Mouse (Mus musculus) c-Kit-negative CD71-positive TER-119-positive erythroid progenitor cells, embryonic 14.5 days (primary cell): ENCODE measurements around the gene Pex3.

Source experiments
- DNase-seq: peaks from one replicate; pipeline ENCODE4 v3.0.0-alpha.2; 2013; ENCODE audit warnings: low read depth, low spot score

The Pex3 gene

DNA sequence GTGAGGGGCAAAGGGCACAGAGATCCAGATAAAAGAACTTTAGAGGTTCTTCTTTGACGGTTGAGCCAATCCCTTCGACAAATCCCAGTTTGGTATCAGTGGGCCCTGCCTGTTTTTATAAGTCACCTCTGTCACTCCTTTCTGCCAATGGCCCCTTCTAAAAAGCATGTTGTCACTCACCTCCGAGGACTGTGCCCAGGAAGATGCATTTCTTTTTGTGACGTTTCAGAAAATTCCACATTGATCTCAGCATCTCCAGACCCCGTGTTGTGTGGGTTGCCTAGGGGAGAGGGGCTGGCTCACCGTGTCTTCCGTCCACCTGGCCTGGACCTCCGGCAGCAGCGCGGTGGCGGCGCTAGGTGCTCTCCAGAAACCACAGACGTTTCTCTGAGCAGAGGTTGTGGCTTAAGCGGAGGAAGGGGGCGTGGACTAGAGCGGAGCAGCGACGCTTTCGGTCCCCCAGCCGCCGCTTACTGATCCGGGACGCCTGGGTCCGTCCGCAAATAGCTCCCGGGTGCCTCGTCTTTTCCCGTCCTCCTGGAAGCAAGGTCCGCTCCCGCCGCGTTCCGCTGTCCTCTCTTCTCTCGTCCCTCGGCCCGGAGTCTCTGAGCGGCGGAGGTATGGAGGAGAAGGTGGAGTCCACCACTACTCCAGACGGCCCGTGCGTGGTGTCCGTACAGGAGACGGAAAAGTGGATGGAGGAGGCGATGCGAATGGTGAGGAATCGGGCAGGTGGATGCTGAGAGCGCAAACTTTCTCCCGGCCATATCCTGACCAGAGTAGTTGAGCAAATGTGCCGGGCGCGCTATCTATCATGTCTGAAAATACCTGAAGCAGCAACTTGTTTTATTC is at the start of gene Pex3, which contains the start of gene Adat2:
TSS of gene Pex3 (minus strand) at position 497 of the 852 bp plus-strand sequence.
TSS of gene Adat2 (plus strand) at position 249 of the 852 bp plus-strand sequence.
- DNase-seq, result peak; percentile 81

DNA sequence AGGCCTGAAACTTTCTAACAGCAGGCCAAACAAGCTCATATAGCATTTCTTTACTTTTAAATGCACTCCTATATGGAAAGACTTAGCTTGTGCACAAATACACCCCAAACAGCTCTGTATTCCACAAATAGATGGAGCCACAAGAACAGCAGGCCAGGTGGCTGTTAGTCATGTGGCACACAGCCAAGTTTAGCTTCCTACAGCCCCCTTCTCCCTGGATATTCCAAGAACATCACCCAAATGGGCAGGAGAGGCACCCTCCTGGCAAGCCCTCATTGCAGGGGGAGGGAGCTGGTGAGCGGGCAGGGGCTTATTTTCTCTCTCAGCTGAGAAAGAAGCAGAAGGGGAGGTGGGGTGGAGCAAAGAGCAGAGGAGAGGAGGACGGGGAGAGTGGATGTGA is 48.0 kb upstream of the Pex3 start:
- no peak for DNase-seq

DNA sequence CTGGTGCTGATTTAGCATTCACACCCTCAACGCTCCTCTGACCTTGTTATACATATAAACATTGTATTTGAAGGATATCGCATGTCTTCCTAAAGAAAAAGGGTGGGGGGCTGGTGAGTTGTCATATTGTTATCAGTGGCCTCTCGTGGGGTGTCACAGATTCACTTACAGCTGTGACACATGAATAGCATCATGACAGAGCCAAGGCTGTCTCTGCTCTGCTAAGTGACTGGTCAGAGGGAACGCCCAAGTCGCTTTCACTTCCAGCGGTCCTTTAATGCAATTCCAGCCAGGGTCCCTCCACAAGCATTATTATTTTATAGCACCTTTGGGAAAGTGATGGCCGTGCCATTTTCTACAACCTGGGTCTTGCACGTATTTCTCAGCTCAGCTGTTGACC is 44.5 kb upstream of the Pex3 start:
- no peak for DNase-seq

DNA sequence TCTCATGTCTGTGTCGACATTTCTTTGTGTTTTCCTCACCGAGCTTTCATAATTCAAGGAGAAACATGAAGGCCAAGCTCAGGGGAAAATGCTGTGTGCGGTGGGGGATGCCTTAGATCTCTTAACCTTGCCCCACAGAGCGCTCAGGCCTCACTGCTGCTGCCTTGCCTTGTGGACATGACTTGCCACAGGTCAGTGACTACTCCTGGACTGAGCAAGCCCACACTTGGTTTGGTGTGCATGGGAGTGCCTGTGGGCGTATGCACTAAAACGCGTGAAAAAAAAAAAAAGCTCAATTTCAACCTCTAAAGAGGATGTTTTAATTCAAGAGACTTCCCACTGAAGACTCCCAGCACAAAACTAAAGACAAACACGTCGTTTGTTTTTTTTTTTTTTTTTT is 43.9 kb upstream of the Pex3 start:
- no peak for DNase-seq

DNA sequence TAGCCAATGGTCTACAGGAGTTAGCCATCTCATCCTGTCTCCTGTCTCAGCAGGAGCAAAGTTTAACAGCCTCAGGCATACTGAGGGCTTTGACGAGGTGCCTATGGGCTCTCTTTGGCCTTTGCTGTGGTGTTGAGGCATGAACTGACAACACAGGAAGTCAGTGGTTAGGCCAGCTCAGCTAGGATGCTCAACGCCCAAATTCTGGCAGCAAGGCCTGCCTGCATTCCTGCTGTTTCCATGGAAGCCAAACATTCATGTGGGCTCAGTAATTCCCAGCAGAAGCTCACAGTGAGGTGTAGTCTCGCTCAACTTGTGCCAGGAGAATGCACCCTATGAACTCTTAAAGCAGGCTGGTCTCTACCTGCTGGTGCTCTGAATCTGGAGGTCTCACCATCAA is 43.1 kb upstream of the Pex3 start:
- no peak for DNase-seq

DNA sequence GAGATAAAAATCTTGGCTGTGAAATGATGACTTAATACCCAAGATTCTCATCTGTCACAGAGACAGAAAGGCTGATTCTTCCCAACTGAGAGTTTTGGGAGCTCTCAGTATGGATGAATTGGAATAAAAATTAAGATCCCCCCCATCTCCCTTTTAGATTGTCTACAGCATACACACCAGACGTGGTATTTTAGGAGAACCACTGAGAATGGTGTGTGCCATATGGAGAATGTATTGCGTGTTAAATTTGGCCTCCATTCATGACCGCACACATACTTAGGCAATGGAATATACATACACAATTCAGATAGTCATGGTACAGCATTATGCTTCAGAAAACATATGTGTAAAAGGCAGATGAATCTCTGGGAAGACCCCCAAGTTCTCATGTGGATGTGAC is 40.6 kb upstream of the Pex3 start:
- no peak for DNase-seq

DNA sequence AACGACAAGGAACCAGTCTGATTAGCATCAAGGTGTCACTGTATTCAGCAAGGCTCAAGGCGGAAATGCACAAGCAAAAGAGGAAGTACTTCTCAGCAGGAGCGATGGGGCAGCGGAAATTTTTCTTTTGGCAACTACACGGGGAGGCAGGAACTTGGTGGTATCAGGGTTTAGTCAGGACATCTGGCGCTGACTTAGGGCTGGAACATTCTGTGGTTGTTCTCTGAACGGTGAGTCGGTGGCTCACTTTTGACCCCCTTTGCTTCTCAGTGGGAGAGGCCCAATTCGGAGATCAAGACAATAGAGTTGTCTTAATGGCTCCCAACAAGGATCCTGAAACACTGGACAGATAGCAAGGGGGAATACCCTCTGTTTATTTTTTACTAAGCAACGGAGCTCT is 39.3 kb upstream of the Pex3 start:
- no peak for DNase-seq

DNA sequence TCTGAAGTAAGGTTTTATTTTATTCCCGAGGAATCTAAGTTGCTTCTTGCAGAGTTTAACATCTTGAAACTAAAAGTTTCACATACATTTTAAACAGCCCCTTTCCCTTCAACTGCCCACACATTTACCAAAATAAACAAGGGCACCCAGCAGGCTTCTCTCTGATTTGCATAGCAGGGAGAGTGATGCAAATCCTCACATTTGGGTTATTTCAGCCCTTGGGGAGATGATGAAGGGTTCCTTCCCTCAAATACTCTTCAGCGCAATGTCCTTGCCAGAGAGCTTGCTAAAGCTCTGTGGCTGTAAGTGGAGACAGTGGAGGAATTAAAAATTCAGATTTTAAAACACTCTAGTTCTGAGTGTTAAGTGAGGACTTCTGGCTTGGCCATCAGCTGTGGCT is 35.0 kb upstream of the Pex3 start:
- DNase-seq, result no peak

DNA sequence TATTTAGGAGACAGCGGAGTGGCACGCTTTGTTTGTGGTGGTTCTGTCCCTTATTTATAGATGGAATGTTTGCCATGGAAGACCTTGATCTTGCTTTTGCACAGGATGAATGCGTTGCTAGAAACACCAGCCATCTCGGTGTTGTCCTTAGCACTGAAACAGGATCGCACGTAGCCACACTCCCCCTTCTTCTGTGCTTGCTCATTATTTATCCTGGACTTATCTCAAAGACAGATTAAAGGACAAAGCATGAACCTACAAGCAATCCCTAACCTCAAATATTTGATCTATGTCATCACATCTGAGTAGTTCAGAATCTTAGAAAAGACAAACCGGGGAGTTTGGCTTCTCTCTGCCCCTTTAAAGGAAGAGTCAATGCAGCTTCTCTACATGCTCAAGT is 24.2 kb upstream of the Pex3 start:
- DNase-seq, result no peak

DNA sequence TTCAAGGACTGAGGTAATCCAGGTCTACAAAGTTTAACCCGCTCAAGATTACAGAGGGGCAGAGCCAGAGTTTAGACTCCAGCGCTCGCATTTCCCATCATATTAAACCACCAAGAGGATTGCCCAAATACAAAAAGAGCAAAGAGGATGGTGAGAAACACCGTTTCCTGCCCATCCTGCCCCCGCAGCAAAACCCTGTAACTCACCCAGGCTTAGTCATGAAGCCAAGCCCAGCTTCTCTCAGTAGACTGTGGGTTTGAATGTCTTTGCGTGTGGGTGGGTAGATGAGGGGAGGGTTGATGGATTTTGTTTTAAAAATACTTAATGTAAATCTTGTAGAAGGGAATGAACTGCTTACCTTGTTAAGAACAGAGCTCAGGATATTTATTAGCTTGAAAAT is 19.5 kb upstream of the Pex3 start:
- DNase-seq, result no peak

DNA sequence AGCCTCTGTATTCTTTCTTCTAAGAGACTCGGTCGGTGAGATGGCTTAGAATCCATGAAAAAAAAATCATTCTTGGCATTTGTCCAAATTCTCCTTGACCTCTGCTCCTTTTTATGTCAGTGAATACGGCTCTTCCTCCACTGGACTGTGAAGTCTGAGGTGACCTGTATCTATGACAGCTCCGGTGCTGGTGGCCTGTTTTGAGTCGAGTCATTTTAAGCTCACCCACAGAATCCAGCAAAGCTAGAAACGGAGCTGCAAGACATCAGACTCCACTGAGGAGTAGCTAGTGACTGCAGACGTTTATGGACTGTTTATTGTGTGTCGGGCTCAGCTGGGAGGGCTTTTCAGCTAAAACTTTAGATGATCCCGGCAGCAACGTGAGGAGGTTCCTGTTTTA is 19.1 kb upstream of the Pex3 start:
- DNase-seq, result no peak

DNA sequence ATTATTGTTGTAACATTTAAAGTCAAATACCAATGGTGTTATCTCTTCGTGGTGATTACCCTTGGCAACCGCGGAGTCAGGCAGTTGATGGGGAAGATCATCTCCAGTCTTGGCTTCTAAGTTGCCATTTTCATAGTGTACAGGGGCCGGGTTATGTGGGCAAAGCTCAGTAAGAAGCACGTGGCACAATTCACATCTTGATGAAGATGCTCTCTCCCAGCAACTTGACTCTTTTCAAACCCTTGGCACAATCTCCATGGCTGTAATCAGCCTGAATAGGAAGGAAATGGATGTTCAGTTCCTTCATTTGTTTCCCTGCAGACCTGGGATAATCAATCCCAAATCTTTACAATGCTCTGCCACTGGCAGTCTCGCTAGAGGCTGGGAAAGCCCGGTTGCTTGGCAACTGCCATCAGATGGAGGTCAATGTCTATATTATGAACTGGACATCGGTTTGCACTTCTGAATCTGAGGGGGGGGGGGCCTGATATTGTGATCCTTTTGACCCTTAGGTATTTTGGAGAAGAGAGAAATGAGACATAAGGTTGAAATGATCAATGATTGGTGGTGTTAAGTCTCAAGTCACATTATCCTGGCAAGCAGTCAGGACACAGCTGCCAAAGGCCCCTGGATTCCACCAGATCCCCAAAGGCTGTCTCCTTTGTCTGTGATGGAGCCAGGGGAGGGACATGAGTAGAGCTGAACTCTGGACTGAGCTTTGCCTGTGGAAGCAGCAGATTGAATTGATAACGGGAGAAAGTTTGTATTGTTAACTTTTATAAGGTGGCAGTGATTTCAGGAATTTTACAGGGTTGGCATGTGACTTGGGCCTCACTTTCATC is 18.0 kb upstream of the Pex3 start:
- no peak for DNase-seq

DNA sequence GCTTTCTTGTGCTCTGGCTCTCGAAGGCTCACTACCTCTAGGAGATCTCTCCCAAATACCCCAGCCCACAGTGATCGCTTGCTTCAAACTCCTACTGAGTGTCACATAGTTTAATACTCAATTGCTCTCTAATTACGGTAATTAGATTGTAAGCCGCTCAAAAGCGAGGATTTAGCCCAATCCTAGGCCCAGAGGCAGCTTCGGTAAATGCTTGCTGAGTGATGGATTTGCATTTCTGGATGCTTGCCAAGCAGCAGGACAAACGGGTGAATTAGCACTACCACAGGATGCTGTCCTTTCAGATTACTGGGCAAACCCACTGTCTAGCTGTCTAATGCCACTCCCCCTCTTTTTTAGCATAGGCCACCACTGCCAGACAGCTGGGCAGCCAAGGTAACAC is 16.9 kb upstream of the Pex3 start:
- DNase-seq, result no peak

DNA sequence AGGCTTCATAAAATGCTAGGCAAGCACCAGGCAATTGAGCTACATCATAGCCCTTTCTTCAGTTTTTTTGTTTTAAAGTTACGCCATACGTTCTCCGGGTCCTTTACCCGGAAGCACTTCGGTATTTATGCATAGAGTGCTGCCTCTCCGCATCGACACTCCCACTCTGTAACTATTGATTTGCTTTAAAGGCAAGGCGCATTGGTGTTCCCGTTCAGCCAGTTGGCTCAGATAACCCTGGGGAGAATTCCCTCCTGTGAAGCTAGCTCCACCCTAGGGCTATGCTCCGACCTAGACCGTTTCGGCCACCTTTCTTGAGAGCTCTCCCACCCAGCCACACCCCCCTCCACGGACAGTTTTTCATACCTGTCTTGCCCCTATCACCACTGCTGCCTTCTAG is 13.5 kb upstream of the Pex3 start:
- no peak for DNase-seq

DNA sequence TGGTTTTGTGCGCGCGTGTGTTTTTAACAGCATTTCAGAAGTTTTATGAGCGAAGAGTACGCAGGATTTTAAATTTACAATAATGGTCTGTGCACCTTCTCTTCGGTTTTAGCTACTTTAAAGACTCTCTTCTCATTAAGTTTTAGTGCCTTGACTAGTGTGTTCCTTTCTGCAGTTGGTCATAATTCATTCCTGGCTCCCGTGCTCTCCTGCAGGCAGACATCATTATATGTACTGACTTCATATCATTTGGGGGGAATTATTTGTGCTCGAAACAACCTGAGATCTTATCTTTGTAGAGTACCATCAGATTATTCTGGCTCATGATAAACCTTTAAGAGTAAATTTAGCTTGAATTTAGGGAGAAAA is 12.1 kb upstream of the Pex3 start:
- no peak for DNase-seq

DNA sequence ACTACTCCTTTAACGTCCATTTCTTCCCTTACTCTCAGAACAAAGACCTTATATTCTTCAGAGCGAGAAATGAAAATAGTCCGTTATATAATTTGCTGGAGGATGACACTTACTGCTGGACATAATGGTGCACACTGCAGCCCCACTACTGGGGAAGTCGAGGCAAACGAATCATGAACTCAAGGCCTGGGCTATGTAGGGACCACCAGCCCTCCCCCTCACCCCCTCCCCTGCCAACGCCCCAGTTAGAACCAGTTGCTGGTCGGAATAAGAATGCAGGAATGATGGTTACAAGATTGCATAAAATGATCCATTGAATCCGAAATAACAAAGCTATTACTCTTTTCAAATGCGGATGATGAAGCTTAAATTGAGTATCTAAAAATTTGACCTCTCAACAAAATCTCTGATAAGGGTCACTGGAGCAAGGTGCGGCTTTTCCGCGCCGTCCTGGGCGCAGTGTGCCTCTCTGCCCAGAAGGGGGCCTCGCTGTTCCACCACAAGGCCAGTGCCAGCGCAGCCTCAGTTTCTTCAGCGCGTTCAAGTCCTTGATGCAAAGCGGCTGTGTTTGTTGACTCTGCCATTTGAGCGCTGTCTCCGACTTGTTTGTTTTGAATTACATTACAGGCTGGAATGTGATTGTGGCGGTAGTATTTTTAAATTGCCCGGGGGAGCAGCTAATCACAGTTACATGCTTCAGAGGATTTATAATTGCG is 11.6 kb upstream of the Pex3 start:
- DNase-seq, result no peak

DNA sequence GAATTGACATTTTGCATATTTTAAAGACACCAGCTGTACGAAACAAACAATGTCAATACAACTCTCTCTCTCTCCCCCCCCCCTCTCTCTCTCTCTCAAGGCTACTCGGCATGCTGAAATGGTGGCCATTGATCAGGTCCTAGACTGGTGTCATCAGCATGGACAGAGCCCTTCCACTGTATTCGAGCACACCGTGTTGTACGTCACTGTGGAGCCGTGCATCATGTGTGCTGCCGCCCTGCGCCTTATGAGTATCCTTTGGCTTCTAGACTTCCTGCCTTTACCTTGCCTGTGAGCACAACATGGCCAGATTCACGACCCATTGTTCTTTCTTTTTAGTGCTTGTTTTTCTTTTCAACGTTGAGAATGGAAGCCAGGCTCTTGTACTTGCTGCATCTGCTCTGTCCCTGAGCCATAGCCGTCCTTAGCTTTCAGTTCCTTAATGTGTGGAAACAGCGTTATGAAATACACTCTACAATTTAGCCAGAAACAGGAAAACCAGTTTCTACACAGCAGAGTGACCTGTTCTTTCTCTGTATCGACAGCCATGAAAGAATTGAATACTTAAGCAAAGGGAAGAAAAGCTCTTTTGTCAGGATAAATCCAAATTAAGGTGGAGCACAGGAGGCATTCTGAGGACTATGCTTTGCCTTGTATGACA is 7.2 kb upstream of the Pex3 start:
- DNase-seq, result no peak

DNA sequence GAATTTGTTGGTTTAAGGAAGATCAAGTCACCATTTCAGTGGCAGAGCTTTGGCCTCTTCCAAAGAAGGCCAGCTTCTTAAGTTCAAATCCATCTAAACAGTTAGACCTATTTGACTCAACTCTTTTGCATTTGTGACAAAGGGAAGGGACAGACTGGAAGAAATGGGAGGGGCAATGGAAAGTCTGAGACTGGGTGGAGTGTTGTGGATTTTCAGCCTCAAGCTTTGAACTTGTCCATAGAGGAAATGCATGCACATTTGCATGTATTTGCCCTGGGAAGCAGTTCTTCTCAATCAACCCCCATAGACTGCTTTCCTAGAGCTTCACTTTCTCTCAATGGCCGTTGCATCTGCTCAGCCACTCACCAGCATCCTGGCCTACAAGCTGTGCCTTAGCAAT is 1.4 kb upstream of the Pex3 start:
- no peak for DNase-seq

DNA sequence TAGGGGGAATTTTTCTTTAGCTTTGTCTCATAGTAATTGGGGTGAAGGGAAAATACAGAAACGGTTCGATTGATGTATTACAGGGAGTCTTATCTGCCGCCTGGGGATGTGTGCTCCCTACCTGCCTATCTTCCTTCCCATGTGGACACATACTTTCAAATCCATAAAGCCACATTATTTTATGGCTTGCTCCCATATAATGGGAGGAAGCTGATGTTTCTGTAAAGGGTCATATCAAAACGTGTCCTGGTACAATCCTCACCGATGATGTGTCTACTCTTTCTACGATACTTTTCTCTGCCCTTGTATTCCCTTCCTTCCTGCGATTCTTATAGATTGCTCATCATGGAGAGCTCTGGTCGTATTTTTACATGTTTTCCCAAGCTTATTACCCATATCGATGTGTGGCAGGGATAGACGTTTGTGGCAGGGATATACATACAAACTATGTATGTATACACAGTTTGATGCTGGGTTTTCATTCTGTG is 600 bp upstream of the Pex3 start:
- no peak for DNase-seq

DNA sequence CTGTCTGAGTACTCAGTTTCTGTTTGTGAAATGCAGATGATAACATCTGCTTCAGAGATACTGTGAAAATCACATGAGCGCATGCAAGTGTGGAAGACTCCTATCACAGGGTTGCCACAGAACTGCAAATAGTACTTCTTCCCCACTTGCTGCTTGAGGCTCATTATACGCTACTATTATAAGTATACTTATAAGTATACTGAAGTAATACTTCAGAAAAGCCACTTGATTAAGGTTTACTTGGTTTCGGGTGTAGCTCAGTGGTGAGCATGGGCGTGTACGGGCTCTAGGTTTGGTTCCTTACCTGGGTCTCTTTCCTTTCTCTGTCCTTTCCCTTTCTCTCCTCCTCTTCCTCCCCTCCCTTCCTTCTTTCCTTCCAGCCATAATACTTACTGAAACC is 11.2 kb downstream of the Pex3 start:
- no peak for DNase-seq

DNA sequence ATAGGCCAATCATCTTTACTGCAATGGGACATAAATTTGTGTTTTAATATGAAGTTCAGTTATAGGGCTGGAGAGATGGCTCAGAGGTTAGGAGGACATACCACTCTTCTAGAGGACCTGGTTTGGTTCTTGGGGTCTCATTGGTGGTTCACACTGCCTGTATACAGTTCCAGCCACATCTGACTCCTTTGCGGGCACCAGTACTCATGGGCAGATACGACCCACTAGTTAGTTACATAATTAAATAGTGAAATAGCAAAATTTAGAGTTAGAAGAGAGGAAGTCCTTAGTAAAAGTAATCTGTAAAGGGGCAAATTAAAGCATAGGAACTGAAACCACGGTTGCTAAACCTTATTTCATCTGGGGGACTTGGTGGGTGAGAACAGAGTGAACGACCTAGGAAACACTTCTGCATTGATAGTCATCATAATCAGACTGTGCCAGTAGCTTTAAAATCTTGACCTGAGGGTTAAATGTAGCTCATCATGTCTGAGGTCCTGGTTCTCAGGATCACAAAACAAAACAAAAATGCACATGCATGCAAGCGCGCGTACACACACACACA is 13.1 kb downstream of the Pex3 start:
- no peak for DNase-seq
